Mouse (Mus musculus) MEL (cell line): ENCODE measurements at regions not wholly inside any gene's neighbourhood (a gene's known extent, or its start where the extent isn't known, plus 50 kb on each side); places are given as distances from the start of the nearest gene placed in this dataset.

ENCODE experiments used
- CTCF ChIP-seq, 3 experiments: IDR thresholded peaks in 2 of 3; conservative IDR thresholded peaks in 1 of 3; 2 replicates each; pipeline ENCODE4 v1.5.1; 2011 to 2012; ENCODE audit warnings: low read length in 3 of 3, low read depth in 2 of 3, mild to moderate bottlenecking in 2 of 3, improper control_type of control experiment in 1 of 3, inconsistent platforms in 1 of 3, mixed read lengths in 1 of 3, moderate library complexity in 1 of 3; ENCODE audit not compliant: control insufficient read depth in 1 of 3, insufficient read depth in 1 of 3, poor library complexity in 1 of 3, severe bottlenecking in 1 of 3
- GATA1 ChIP-seq: IDR thresholded peaks from 2 replicates; pipeline ENCODE4 v1.6.1; 2011; ENCODE audit warnings: low read depth, low read length, improper control_type of control experiment
- KAT2A ChIP-seq: conservative IDR thresholded peaks from 2 replicates; pipeline ENCODE4 v1.6.1; 2012; ENCODE audit warnings: low read depth, low read length, improper control_type of control experiment, inconsistent platforms
- POLR2A ChIP-seq, 2 experiments: IDR thresholded peaks; 2 replicates each; pipeline ENCODE4 v1.6.1; 2011 to 2012; ENCODE audit warnings: low read length in 2 of 2, mild to moderate bottlenecking in 2 of 2, control low read depth in 1 of 2, improper control_type of control experiment in 1 of 2, low read depth in 1 of 2, moderate library complexity in 1 of 2; ENCODE audit not compliant: control insufficient read depth in 1 of 2, insufficient read depth in 1 of 2, poor library complexity in 1 of 2
- POLR2AphosphoS2 ChIP-seq: IDR thresholded peaks from 2 replicates; pipeline ENCODE4 v1.6.1; 2011; ENCODE audit warnings: low read length, improper control_type of control experiment
- TAL1 ChIP-seq: IDR thresholded peaks from 2 replicates; pipeline ENCODE4 v1.6.1; 2012; ENCODE audit warnings: mild to moderate bottlenecking, inconsistent platforms, low read length, moderate library complexity, mixed read lengths
- TBP ChIP-seq: IDR thresholded peaks from 2 replicates; pipeline ENCODE4 v1.8.0; 2011; ENCODE audit warnings: low read depth, low read length, improper control_type of control experiment
- ZC3H11A ChIP-seq: IDR thresholded peaks from 2 replicates; pipeline ENCODE4 v1.6.1; 2012; ENCODE audit warnings: low read depth, mild to moderate bottlenecking, inconsistent platforms, low read length, improper control_type of control experiment
- ZMIZ1 ChIP-seq: IDR thresholded peaks from 2 replicates; pipeline ENCODE4 v1.6.1; 2012; ENCODE audit warnings: low read depth, mild to moderate bottlenecking, inconsistent platforms, low read length, improper control_type of control experiment, moderate library complexity

GRCm38 (mm10) chr9:61228230-61228631, 143.9 kb upstream of the Tle3 start:
- TF ChIP-seq POLR2A (IDR thresholded peaks at IDR 0.05; ENCODE audit: control insufficient read depth in 1 of 2, insufficient read depth in 1 of 2, low read depth in 1 of 2, low read length in 2 of 2, poor library complexity in 1 of 2) = no peak
- no peak for TF ChIP-seq ZC3H11A
- no peak for TF ChIP-seq CTCF (IDR thresholded peaks at IDR 0.05 in 2 of 3, conservative IDR thresholded peaks at IDR 0.05 in 1 of 3; ENCODE audit: control insufficient read depth in 1 of 3, insufficient read depth in 1 of 3, low read depth in 2 of 3, low read length in 3 of 3, poor library complexity in 1 of 3, severe bottlenecking in 1 of 3)
- no peak for TF ChIP-seq POLR2AphosphoS2
- TF ChIP-seq ZMIZ1 = no peak
- TF ChIP-seq TBP = no peak
- TF ChIP-seq KAT2A = no peak
- TF ChIP-seq TAL1 = no peak
- no peak for TF ChIP-seq GATA1
